Mouse (Mus musculus): ENCODE measurements around the gene Dpy19l3.

GRCm38 (mm10) chr7:35686216-35686615 is 68.0 kb downstream of the Dpy19l3 start:
- TF ChIP-seq POLR2A (IDR thresholded peaks at IDR 0.05; ENCODE audit: borderline replicate concordance, extremely low read depth, low read depth, low read length) (no peak), CTCF (IDR thresholded peaks at IDR 0.05; ENCODE audit: insufficient read depth, low read length) (no peak)
